In genomic region chr2:128943538-128944528, GRCm38 (mm10) we compare ENCODE assay signal across 8 mouse cellular contexts. TPM values are rescaled to one million over a fixed set of nuclear protein-coding genes. Genes with fewer than 3 reads are reported as not detected.
DNase-seq lines count a peak whose midpoint lies in the region; ATAC-seq lines count a peak whose summit lies in the region.

Gene Zc3h8 (minus strand): TSS chr2:128944077.

- H3K9me3 ChIP-seq in heart, embryonic 14.5 days (ENCODE audit: control insufficient read depth, low read length) = no peaks in the 10 kb centered on the region
- H3K9me3 ChIP-seq in liver, embryonic 13.5 days (replicated peaks) = no peaks in the 10 kb centered on the region
- no peaks in the 10 kb centered on the region for H3K9me3 ChIP-seq in stomach, embryonic 16.5 days (replicated peaks; ENCODE audit: control insufficient read depth, low read length)

- no peaks in the 10 kb centered on the region for H3K27me3 ChIP-seq in heart, embryonic 14.5 days (ENCODE audit: control insufficient read depth, insufficient read depth, low read length)
- H3K27me3 ChIP-seq in liver, embryonic 13.5 days = no peaks in the 10 kb centered on the region
- no peaks in the 10 kb centered on the region for H3K27me3 ChIP-seq in stomach, embryonic 16.5 days (ENCODE audit: control insufficient read depth, insufficient read depth, low read length)

- peaks cover 7% of the 10 kb centered on the region; the same call in 1 of the 2 replicates for H3K36me3 ChIP-seq in heart, embryonic 14.5 days (ENCODE audit: control insufficient read depth, insufficient read depth, low read length)
- peaks cover 11% of the 10 kb centered on the region for H3K36me3 ChIP-seq in liver, embryonic 13.5 days
- H3K36me3 ChIP-seq in stomach, embryonic 16.5 days (ENCODE audit: control insufficient read depth, insufficient read depth, low read length) = no peaks in the 10 kb centered on the region

- peak within 1 kb of the TSS; percentile 73 for H3K9ac ChIP-seq in heart, embryonic 14.5 days (ENCODE audit: low read length)
- H3K9ac ChIP-seq in liver, embryonic 13.5 days = peak within 1 kb of the TSS; percentile 83
- H3K9ac ChIP-seq in stomach, embryonic 16.5 days (ENCODE audit: low read length) = peak within 1 kb of the TSS; percentile 83

- peak; percentile 99 for DNase-seq in CD4-positive, CD25-positive, alpha-beta regulatory T cell, adult 2 months (ENCODE audit: low read depth, low spot score)
- DNase-seq in fibroblast of lung, adult 2 months (ENCODE audit: low read depth) = peak; percentile 90
- DNase-seq in kidney, postnatal 14 days = peak; percentile 98
- peak; percentile 95 for DNase-seq in liver, embryonic 13.5 days
- peak; percentile 96 for DNase-seq in neural tube, embryonic 10.5 days (ENCODE audit: extremely low spot score, low spot score)

- H3K4me2 ChIP-seq in heart, embryonic 14.5 days (ENCODE audit: low read length) = peak within 1 kb of the TSS; percentile 76
- H3K4me2 ChIP-seq in liver, embryonic 13.5 days = peak within 1 kb of the TSS; percentile 95
- H3K4me2 ChIP-seq in stomach, embryonic 16.5 days (ENCODE audit: low read depth, low read length) = peak within 1 kb of the TSS; percentile 57

- 2% methylated on average over 65 of the region's 65 CpGs for WGBS in heart, embryonic 14.5 days
- 1% methylated on average over 65 of the region's 65 CpGs for WGBS in liver, embryonic 13.5 days (ENCODE audit: insufficient replicate concordance)
- WGBS in stomach, embryonic 16.5 days = 1% methylated on average over 65 of the region's 65 CpGs

- peak within 1 kb of the TSS; percentile 70 for H3K4me3 ChIP-seq in brown adipose tissue, adult 24 weeks (ENCODE audit: insufficient read depth, low read depth, low read length)
- H3K4me3 ChIP-seq in heart, embryonic 14.5 days (ENCODE audit: control insufficient read depth in 1 of 2, insufficient read depth in 1 of 2, low read depth in 1 of 2, low read length in 2 of 2) = peak within 1 kb of the TSS; percentile 61 to 65
- peak within 1 kb of the TSS; percentile 80 for H3K4me3 ChIP-seq in liver, embryonic 13.5 days (replicated peaks)
- H3K4me3 ChIP-seq in stomach, embryonic 16.5 days (replicated peaks; ENCODE audit: low read length) = peak within 1 kb of the TSS; percentile 73

- peak; percentile 92 for ATAC-seq in heart, embryonic 14.5 days (ENCODE audit: insufficient number of reproducible peaks, insufficient read depth, low FRiP score, low read depth)
- peak; percentile 95 for ATAC-seq in liver, embryonic 13.5 days (ENCODE audit: low read depth)
- peak; percentile 95 for ATAC-seq in stomach, embryonic 16.5 days (ENCODE audit: insufficient read depth, low FRiP score)

- peak within 1 kb of the TSS; percentile 52 for H3K27ac ChIP-seq in brown adipose tissue, adult 24 weeks (replicated peaks; ENCODE audit: low read depth, low read length)
- peak within 1 kb of the TSS; percentile 76 to 79 for H3K27ac ChIP-seq in heart, embryonic 14.5 days (replicated peaks in 1 of 2; ENCODE audit: control insufficient read depth in 1 of 2, insufficient read depth in 1 of 2, low read depth in 2 of 2, low read length in 2 of 2)
- peak within 1 kb of the TSS; percentile 80 for H3K27ac ChIP-seq in liver, embryonic 13.5 days
- peak within 1 kb of the TSS; percentile 83 for H3K27ac ChIP-seq in stomach, embryonic 16.5 days (ENCODE audit: low read length)

- H3K4me1 ChIP-seq in brown adipose tissue, adult 24 weeks (ENCODE audit: control insufficient read depth, insufficient read depth, insufficient read length, low read length) = no peaks in the 10 kb centered on the region
- peaks cover 0 to 6% of the 10 kb centered on the region in 2 experiments; a peak in 2 of 4 replicates for H3K4me1 ChIP-seq in heart, embryonic 14.5 days (ENCODE audit: control insufficient read depth in 2 of 2, insufficient read depth in 2 of 2, low read length in 2 of 2)
- H3K4me1 ChIP-seq in liver, embryonic 13.5 days (replicated peaks) = peaks cover 16% of the 10 kb centered on the region
- peaks cover 4% of the 10 kb centered on the region; the same call in 1 of the 2 replicates for H3K4me1 ChIP-seq in stomach, embryonic 16.5 days (ENCODE audit: control insufficient read depth, insufficient read depth, low read length)

RNA-seq across cellular contexts. Expression of gene Zc3h8, which starts in this region (rescaled TPM):
- 5.8 and 8.0 TPM in 2 replicates for polyA plus RNA-seq in brown adipose tissue, adult 24 weeks (2012; ENCODE audit: insufficient read depth, insufficient read length, missing spikeins)
- 7.2 and 7.6 TPM in 2 replicates for polyA plus RNA-seq in heart, embryonic 14.5 days (2014; fragmentation: Nextera tagmentation; extraction: Ambion mirVana)
- 4.2 and 4.5 TPM in 2 replicates for polyA plus RNA-seq in liver, embryonic 13.5 days (2015; fragmentation: Nextera tagmentation; extraction: Ambion mirVana)
- polyA plus RNA-seq in stomach, embryonic 16.5 days (2015; fragmentation: Nextera tagmentation; extraction: Ambion mirVana) = 5.5 and 6.1 TPM in 2 replicates

Comparison
In these comparisons a context has a peak if more than half of its experiments do, and no peak if none do; other contexts are left out.
1. Peak in every context shown above with its lines: DNase-seq, ATAC-seq, H3K4me3 ChIP-seq and H3K27ac ChIP-seq.